Mouse (Mus musculus) limb, embryonic 10.5 days (tissue): Measurements from ENCODE around the gene Tmem62. TPM values are rescaled to one million over a fixed set of nuclear protein-coding genes. Genes with fewer than 3 reads are reported as not detected.
"Not testable (repeated sequence)": the region's sequence is repeated elsewhere in the genome, so short reads cannot be mapped to it uniquely, and the experiment has no call there.

Experiments
- DNase-seq: peaks from one replicate; pipeline ENCODE4 v3.0.0-alpha.2; 2017; ENCODE audit warnings: low spot score
- H3K27ac ChIP-seq: fragments of 300-500 bp; sonication (generic); 2 replicates; pipeline ENCODE4 v1.5.1; 2016; ENCODE audit warnings: mild to moderate bottlenecking
- H3K27me3 ChIP-seq: fragments of 300-500 bp; sonication (generic); 2 replicates; pipeline ENCODE4 v1.6.1; 2016; ENCODE audit warnings: low read depth, mild to moderate bottlenecking; ENCODE audit not compliant: poor library complexity, severe bottlenecking
- H3K36me3 ChIP-seq: fragments of 300-500 bp; sonication (generic); 2 replicates; pipeline ENCODE4 v1.6.1; 2016; ENCODE audit warnings: mild to moderate bottlenecking, moderate library complexity
- H3K4me1 ChIP-seq: fragments of 300-500 bp; sonication (generic); 2 replicates; pipeline ENCODE4 v1.6.1; 2016
- H3K4me3 ChIP-seq: fragments of 300-500 bp; sonication (generic); 2 replicates; pipeline ENCODE4 v1.5.1; 2016; ENCODE audit warnings: mild to moderate bottlenecking, moderate library complexity
- H3K9me3 ChIP-seq: fragments of 300-500 bp; sonication (generic); replicated peaks from 2 replicates; pipeline ENCODE4 v1.6.1; 2016; ENCODE audit warnings: mild to moderate bottlenecking
- whole genome bisulfite sequencing: fragments of 180-500 bp; shearing (Covaris S2); methylation state at CpG from one replicate; pipeline ENCODE4 v1.1.7; 2016; 5-methylcytosine and 5-hydroxymethylcytosine counted together
- polyA plus RNA-seq: library from polyadenylated mRNA; unstranded; fragments of >200 nt; fragmentation: Nextera tagmentation; extraction: Ambion mirVana; gene quantifications from 2 replicates; pipeline ENCODE4 v1.2.1, GENCODE M21; 2016

Tmem62 gene
- polyA plus RNA-seq, 1 experiment from 2014 or later: 0.68 TPM

GRCm38 (mm10) chr2:120972257-120972656 lies 4.6 kb upstream of the Tmem62 start:
- H3K4me3 ChIP-seq, H3K9me3 ChIP-seq, DNase-seq, H3K36me3 ChIP-seq, H3K27ac ChIP-seq: not testable (repeated sequence)
- peaks cover 15% of the 10 kb centered on the region for H3K4me1 ChIP-seq
- H3K27me3 ChIP-seq: peaks cover 11% of the 10 kb centered on the region
- 96% methylated on average over 8 of the region's 8 CpGs for WGBS

DNA sequence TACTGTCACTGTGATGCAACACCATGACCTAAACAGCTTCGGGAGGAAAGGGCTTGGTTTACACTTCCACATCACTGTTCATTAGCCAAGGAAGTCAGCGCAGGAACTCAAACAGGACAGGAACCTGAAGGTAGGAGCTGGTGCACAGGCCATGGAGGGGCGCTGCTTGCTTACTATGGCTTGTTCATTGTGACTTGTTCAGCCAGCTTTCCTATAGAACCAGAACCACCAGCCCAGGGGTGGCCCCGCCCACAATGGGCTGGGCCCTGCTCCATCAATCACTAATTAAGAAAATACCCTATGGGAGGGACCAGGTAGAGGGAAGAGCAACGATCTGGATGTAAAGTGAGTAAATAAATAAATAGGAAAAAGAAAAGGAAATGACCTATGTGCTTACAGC lies 3.9 kb upstream of the Tmem62 start:
- Histone ChIP-seq H3K4me1 (peaks cover 20% of the 10 kb centered on the region), H3K27ac (no peak overlapping the region), H3K27me3 (peaks cover 18% of the 10 kb centered on the region), H3K4me3 (0 out of 2 replicates have a peak overlapping the region, but pooled peaks have one; percentile 1), H3K36me3 (no peaks in the 10 kb centered on the region), H3K9me3 (no peaks in the 10 kb centered on the region)
- no peak for DNase-seq
- WGBS: 24% methylated on average over 5 of the region's 5 CpGs

DNA sequence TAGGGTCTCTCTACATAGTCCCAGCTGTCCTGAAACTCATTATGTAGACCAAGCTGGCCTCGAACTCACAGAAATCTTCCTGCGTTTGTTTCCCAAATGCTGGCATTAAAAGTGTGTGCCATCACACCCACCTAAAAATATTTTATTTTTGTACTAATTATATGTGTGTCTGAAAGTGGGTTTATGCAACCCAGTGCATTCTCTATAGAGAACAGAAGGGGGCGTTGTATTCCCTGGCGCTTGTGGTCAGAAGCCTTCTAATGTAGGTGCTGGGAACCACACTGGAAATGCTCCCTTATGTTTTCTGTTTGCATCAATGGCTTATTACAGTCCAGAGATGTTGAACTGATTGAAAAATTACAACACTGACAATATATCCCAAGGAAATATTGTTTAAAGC lies 509 bp upstream of the Tmem62 start:
- peaks cover 7% of the 10 kb centered on the region; the same call in 1 of the 2 replicates for H3K4me1 ChIP-seq
- peak overlapping the region; percentile 81 for H3K4me3 ChIP-seq
- H3K36me3 ChIP-seq: no peaks in the 10 kb centered on the region
- H3K27me3 ChIP-seq: peaks cover 28% of the 10 kb centered on the region
- 49% methylated on average over 4 of the region's 4 CpGs for WGBS
- H3K9me3 ChIP-seq: no peaks in the 10 kb centered on the region
- no peak for DNase-seq
- H3K27ac ChIP-seq: no peak overlapping the region

DNA sequence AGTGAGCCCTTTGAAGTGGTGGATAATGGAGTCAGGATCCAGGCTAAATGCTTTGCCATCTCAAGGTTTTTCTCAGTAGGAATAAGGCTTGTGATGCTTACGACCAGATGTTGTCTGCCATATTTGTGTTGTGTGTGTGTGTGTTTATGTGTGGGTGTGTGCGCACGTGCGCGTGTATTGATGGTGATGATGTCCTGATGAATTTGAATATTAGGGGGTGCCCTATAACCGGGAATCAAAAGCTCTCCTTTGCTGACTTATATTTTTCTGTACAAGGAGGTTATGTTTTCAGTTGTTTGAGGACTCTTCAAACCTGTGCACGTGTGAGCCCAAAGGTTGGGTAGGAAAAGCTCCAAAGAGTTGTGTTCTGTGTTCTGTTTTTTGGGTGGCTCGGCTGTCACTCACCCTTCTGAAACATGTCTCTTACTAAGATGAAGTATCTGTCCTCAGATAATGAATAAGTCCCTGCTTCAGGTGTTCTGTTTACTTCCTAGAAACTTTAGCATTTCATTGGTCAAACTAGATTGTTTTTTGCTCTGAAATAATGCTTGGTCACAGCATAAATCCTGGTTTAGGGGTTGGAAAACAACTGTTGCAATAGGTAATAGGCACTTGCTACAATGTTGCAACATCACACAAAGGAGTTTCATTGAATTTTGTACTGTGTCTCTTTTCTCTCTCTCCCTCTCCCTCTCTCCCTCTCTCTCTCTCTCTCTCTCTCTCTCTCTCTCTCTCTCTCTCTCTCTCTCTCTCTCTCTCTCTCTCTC lies 1.3 kb downstream of the Tmem62 start:
- WGBS: 83% methylated on average over 8 of the region's 8 CpGs
- Histone ChIP-seq H3K36me3 (no peaks in the 10 kb centered on the region), H3K4me3 (peak overlapping the region; percentile 81), H3K4me1 (peaks cover 5% of the 10 kb centered on the region; the same call in 1 of the 2 replicates), H3K27me3 (peaks cover 28% of the 10 kb centered on the region), H3K27ac (no peak overlapping the region), H3K9me3 (no peaks in the 10 kb centered on the region)
- no peak for DNase-seq

DNA sequence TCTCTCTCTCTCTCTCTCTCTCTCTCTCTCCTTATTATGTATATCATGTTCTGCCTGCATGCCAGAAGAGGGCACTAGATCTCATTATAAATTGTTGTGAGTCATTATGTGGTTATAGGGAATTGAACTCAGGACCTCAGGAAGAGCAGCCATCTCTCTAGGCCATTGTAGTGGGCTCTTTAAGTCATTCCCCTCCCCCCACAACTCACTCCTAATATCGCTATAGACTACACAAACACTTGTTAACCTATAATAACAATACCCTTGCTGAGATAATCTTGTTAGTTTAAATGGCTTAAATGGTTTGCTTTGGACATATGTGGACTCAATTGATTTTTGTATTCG lies 1.8 kb downstream of the Tmem62 start:
- no peak for DNase-seq
- no peaks in the 10 kb centered on the region for H3K9me3 ChIP-seq
- no peaks in the 10 kb centered on the region for H3K36me3 ChIP-seq
- peaks cover 28% of the 10 kb centered on the region for H3K27me3 ChIP-seq
- H3K4me3 ChIP-seq: no peak overlapping the region
- 66% methylated on average over 2 of the region's 2 CpGs for WGBS
- peaks cover 4% of the 10 kb centered on the region; the same call in 1 of the 2 replicates for H3K4me1 ChIP-seq
- H3K27ac ChIP-seq: no peak overlapping the region

DNA sequence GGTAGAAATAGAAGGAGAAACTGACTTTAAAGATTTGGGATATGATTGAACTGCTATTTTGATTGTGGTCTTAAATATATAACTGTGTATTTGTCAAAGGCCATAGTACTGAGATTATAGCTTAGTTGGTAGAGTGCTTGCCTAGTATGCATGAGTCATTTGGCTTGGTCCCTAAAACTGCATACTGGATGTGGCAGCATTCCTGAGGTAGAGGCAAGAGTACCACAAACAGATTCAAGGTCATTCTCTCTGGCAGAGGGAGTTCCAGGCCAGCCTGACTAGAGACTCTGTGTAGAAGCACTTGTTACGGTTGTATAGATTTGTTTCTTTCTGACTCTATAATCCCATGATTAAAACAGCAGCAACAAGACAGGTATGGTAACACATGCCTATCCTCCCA lies 3.0 kb downstream of the Tmem62 start:
- WGBS: 79% methylated on average over 1 of the region's 1 CpGs
- no peak for DNase-seq
- no peaks in the 10 kb centered on the region for H3K36me3 ChIP-seq

DNA sequence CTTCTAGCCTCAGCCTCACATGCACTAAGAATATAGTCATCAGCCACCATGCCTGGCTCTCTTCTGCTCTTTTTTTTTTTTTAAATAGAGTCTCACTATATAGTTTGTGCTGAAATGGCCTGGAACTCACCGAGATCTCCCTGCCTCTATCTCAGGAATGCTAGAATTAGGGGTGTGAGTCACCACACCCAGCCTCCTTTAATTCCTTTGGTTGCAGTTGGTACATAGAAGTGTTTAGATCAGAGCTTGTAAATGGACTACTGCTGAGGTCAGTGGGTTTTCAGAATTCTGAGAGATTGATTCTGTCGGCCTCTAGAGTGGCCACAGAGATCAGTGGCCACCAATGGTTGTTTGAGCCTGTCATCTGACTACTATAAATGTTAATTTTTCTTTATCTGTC lies 4.0 kb downstream of the Tmem62 start:
- Histone ChIP-seq H3K4me1 (peaks cover 4% of the 10 kb centered on the region; the same call in 1 of the 2 replicates), H3K9me3 (no peaks in the 10 kb centered on the region)
- WGBS: 59% methylated on average over 2 of the region's 2 CpGs

More for the DNA sequence above, 3.0 kb downstream of the Tmem62 start:
- Histone ChIP-seq H3K27me3 (peaks cover 28% of the 10 kb centered on the region), H3K9me3 (no peaks in the 10 kb centered on the region), H3K27ac (no peak overlapping the region), H3K4me3 (no peak overlapping the region), H3K4me1 (peaks cover 4% of the 10 kb centered on the region; the same call in 1 of the 2 replicates)

GRCm38 (mm10) chr2:120983611-120984010 lies 6.8 kb downstream of the Tmem62 start:
- WGBS: 23% methylated on average over 2 of the region's 2 CpGs
- Histone ChIP-seq H3K4me1 (no peaks in the 10 kb centered on the region), H3K4me3 (no peak overlapping the region), H3K9me3 (no peaks in the 10 kb centered on the region), H3K36me3 (no peaks in the 10 kb centered on the region), H3K27me3 (peaks cover 5% of the 10 kb centered on the region; the same call in 1 of the 2 replicates), H3K27ac (no peak overlapping the region)
- no peak for DNase-seq

More for the DNA sequence above, 4.0 kb downstream of the Tmem62 start:
- peaks cover 28% of the 10 kb centered on the region for H3K27me3 ChIP-seq
- H3K27ac ChIP-seq: no peak overlapping the region
- no peaks in the 10 kb centered on the region for H3K36me3 ChIP-seq
- no peak for DNase-seq
- H3K4me3 ChIP-seq: no peak overlapping the region

DNA sequence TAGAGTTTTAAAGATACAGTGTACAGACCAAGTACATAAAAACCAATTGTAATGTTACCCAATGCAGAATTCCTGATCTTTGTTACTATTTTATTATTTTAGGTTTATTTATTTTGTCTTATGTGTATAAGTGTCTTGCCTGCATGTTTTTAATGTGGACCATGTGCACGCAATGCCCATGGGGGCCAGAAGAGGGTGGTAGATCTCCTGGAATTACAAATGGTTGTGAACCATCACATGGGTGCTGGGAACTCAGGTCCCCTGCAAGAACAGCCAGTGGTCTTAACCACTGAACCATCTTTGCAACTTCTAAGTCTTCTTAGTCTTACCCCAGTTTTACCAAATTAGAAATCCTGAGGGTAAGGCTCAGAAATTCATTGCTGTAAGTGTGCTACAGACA lies 8.4 kb downstream of the Tmem62 start:
- Histone ChIP-seq H3K27ac (no peak overlapping the region), H3K27me3 (no peaks in the 10 kb centered on the region), H3K4me3 (no peak overlapping the region), H3K9me3 (no peaks in the 10 kb centered on the region), H3K4me1 (no peaks in the 10 kb centered on the region), H3K36me3 (no peaks in the 10 kb centered on the region)
- WGBS: 85% methylated on average over 1 of the region's 1 CpGs
- no peak for DNase-seq

DNA sequence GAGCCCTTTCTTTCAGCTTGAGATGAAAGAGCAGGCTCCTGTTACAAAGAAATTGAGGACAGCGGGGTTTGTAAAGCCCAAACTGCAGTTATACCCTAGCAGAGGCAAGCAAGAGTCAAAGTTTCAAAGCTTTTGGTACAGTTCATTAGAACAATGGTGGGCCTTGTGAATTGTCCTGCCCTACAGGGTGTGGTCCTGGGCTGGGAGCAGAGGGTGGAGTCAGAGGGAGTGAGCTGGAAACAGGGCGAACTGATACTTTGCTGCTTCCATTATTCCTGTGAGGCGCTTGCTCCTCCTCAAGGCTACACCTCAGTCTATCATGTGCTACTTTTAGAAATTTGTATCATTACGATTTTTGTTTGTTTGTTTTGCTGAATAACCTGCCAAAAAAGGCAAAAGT lies 14.4 kb downstream of the Tmem62 start:
- no peak for DNase-seq
- 71% methylated on average over 4 of the region's 4 CpGs for WGBS
- no peaks in the 10 kb centered on the region for H3K9me3 ChIP-seq
- H3K27me3 ChIP-seq: no peaks in the 10 kb centered on the region
- H3K4me1 ChIP-seq: no peaks in the 10 kb centered on the region
- H3K27ac ChIP-seq: no peak overlapping the region
- H3K36me3 ChIP-seq: no peaks in the 10 kb centered on the region
- no peak overlapping the region for H3K4me3 ChIP-seq

GRCm38 (mm10) chr2:120996607-120997006 lies 19.8 kb downstream of the Tmem62 start:
- not testable (repeated sequence) for H3K36me3 ChIP-seq, H3K4me3 ChIP-seq
- WGBS: 86% methylated on average over 1 of the region's 1 CpGs

DNA sequence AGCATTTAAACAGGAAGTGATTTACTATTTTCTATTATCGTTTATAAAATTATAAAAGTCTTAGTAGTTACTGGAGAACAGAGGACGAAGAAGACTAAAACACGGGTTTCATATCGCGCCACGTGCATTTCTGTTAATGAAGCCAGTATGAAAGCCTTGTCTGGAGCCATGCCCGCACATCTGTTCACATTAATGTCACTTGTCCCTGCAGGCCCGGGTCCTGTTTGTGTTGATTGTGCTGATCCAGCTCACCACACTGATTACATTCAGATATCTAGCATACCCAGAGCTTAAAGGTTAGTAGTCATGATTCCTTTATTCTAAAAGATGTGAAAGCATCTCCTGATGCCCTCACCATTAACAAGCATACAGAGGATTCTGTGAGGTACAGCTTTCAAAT lies 22.0 kb downstream of the Tmem62 start:
- H3K4me3 ChIP-seq: no peak overlapping the region

More at GRCm38 (mm10) chr2:120996607-120997006, 19.8 kb downstream of the Tmem62 start:
- not testable (repeated sequence) for DNase-seq, H3K9me3 ChIP-seq, H3K4me1 ChIP-seq, H3K27ac ChIP-seq, H3K27me3 ChIP-seq

DNA sequence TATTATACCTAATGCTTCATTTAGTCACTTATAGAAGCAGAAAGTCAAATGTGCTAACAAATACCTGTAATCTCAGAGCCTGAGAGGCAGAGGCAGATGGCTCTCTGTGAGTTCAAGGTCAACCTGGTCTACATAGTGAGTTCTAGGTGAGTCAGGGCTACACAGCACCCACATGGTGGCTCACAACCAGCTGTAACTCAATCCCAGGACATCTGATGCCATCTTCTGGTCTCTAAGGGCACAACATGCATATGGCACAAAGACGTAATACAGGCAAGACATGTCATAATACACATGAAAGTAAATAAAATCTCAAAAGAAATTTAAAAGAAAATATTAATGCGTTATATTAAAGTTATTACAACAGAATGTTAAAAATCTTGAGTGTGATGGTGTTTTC lies 26.8 kb downstream of the Tmem62 start:
- H3K36me3 ChIP-seq: no peaks in the 10 kb centered on the region
- WGBS: 60% methylated on average over 2 of the region's 2 CpGs
- H3K4me1 ChIP-seq: peaks cover 3% of the 10 kb centered on the region; the same call in 1 of the 2 replicates
- no peak for DNase-seq
- H3K9me3 ChIP-seq: no peaks in the 10 kb centered on the region
- H3K27me3 ChIP-seq: no peaks in the 10 kb centered on the region
- no peak overlapping the region for H3K4me3 ChIP-seq
- no peak overlapping the region for H3K27ac ChIP-seq

More for the DNA sequence above, 22.0 kb downstream of the Tmem62 start:
- WGBS: 90% methylated on average over 8 of the region's 8 CpGs
- Histone ChIP-seq H3K9me3 (no peaks in the 10 kb centered on the region), H3K36me3 (no peaks in the 10 kb centered on the region), H3K4me1 (no peaks in the 10 kb centered on the region), H3K27ac (no peak overlapping the region), H3K27me3 (no peaks in the 10 kb centered on the region)
- DNase-seq: no peak
